Mouse (Mus musculus) megakaryocyte, embryonic 14.5 days (primary cell): ENCODE data around the gene Adgrb2.

Experiments used
- FLI1 ChIP-seq: IDR thresholded peaks from 2 replicates; pipeline ENCODE4 v1.6.1; 2012; ENCODE audit warnings: low read length, inconsistent platforms, mixed read lengths
- GATA1 ChIP-seq: IDR thresholded peaks from 3 replicates; pipeline ENCODE4 v1.6.1; 2012; ENCODE audit warnings: mixed read lengths, low read length, inconsistent platforms, borderline replicate concordance

GRCm38 (mm10) chr4:129993213-129993612 lies 8.5 kb downstream of the Adgrb2 start:
- TF ChIP-seq GATA1, result no peak
- no peak for TF ChIP-seq FLI1
